Mouse (Mus musculus): ENCODE measurements around the gene Slfn5. TPM values are rescaled to one million over a fixed set of nuclear protein-coding genes. Genes with fewer than 3 reads are reported as not detected.
"Not testable (repeated sequence)": the region's sequence is repeated elsewhere in the genome, so short reads cannot be mapped to it uniquely, and the experiment has no call there.

The Slfn5 gene
- total RNA-seq (2022), result 10 to 100 TPM; 43.9 to 65.9 (median 55.1) TPM

- peak; percentile 84 for DNase-seq (ENCODE audit: low spot score)
Measured at GRCm38 (mm10) chr11:82950736-82951481, at the start of gene Slfn5. Gene Slfn5, plus strand, starts transcription at chr11:82951349.

- DNase-seq (ENCODE audit: low spot score), result no peak
Measured at GRCm38 (mm10) chr11:82901606-82902310, 49.4 kb upstream of the Slfn5 start.

GRCm38 (mm10) chr11:82904952-82905351, 46.2 kb upstream of the Slfn5 start:
- no peak for DNase-seq (ENCODE audit: low spot score)

- DNase-seq (ENCODE audit: low spot score), result no peak
Measured at GRCm38 (mm10) chr11:82905816-82906215, 45.3 kb upstream of the Slfn5 start.

- peak; percentile 91 for DNase-seq (ENCODE audit: low spot score)
Measured at GRCm38 (mm10) chr11:82907651-82908607, 43.2 kb upstream of the Slfn5 start, which contains the start of gene Nle1. Gene Nle1, minus strand, starts transcription at chr11:82908411.

- no peak for DNase-seq (ENCODE audit: low spot score)
Measured at GRCm38 (mm10) chr11:82908608-82908989, 42.5 kb upstream of the Slfn5 start.

GRCm38 (mm10) chr11:82910250-82910649, 40.9 kb upstream of the Slfn5 start, which contains the start of gene Unc45b:
Gene Unc45b, plus strand, starts transcription at chr11:82910550.
- no peak for DNase-seq (ENCODE audit: low spot score)

- peak; percentile 76 for DNase-seq (ENCODE audit: low spot score)
Measured at GRCm38 (mm10) chr11:82910679-82911389, 40.3 kb upstream of the Slfn5 start.

GRCm38 (mm10) chr11:82914711-82915352, 36.3 kb upstream of the Slfn5 start:
- DNase-seq (ENCODE audit: low spot score), result peak; percentile 79

- DNase-seq (ENCODE audit: low spot score), result no peak
Measured at GRCm38 (mm10) chr11:82920768-82921167, 30.4 kb upstream of the Slfn5 start.

GRCm38 (mm10) chr11:82921691-82922090, 29.5 kb upstream of the Slfn5 start:
- DNase-seq (ENCODE audit: low spot score), result no peak

GRCm38 (mm10) chr11:82923910-82924309, 27.2 kb upstream of the Slfn5 start:
- DNase-seq (ENCODE audit: low spot score), result not testable (repeated sequence)

- DNase-seq (ENCODE audit: low spot score), result no peak
Measured at GRCm38 (mm10) chr11:82928897-82929632, 22.1 kb upstream of the Slfn5 start.

- DNase-seq (ENCODE audit: low spot score), result no peak
Measured at GRCm38 (mm10) chr11:82929633-82929950, 21.6 kb upstream of the Slfn5 start.

- DNase-seq (ENCODE audit: low spot score), result not testable (repeated sequence)
Measured at GRCm38 (mm10) chr11:82930391-82930955, 20.7 kb upstream of the Slfn5 start.

- DNase-seq (ENCODE audit: low spot score), result not testable (repeated sequence)
Measured at GRCm38 (mm10) chr11:82931161-82931560, 20.0 kb upstream of the Slfn5 start.

GRCm38 (mm10) chr11:82931671-82932450, 19.3 kb upstream of the Slfn5 start:
- not testable (repeated sequence) for DNase-seq (ENCODE audit: low spot score)

GRCm38 (mm10) chr11:82933186-82933585, 18.0 kb upstream of the Slfn5 start:
- DNase-seq (ENCODE audit: low spot score), result no peak

- DNase-seq (ENCODE audit: low spot score), result no peak
Measured at GRCm38 (mm10) chr11:82943336-82943735, 7.8 kb upstream of the Slfn5 start.

Data from heart, adult 8-10 months (tissue).